Mouse (Mus musculus) neural tube, postnatal 0 days (tissue): Measurements from ENCODE around the gene Rhox3f. TPM values are rescaled to one million over a fixed set of nuclear protein-coding genes. Genes with fewer than 3 reads are reported as not detected.

Source experiments
- polyA plus RNA-seq: library from polyadenylated mRNA; unstranded; fragments of >200 nt; fragmentation: Nextera tagmentation; extraction: Ambion mirVana; gene quantifications from 2 replicates; pipeline ENCODE4 v1.2.1, GENCODE M21; 2015

The Rhox3f gene
- polyA plus RNA-seq = not detected in 2 replicates

DNA sequence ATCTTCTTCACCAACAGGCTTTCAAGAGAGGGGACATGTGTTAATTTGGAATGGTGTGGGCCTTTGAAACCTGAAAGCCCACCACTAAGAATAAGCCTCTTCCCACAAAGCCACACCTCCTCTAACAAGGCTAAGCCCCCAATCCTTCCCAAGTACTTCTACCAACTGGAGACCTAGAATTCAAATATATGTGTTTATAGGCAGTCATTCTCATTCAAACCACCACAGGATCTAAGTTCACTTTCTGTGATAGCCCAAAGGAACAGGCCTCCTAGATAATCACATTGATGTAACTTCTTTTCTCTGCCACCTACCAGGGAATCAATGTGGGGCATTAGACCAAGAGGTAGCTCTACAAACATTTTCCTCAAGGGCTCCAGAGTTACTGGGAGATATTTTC, at the start of gene Rhox3f:
Rhox3f (plus strand) TSS at position 301 of the 400 bp plus-strand sequence.

DNA sequence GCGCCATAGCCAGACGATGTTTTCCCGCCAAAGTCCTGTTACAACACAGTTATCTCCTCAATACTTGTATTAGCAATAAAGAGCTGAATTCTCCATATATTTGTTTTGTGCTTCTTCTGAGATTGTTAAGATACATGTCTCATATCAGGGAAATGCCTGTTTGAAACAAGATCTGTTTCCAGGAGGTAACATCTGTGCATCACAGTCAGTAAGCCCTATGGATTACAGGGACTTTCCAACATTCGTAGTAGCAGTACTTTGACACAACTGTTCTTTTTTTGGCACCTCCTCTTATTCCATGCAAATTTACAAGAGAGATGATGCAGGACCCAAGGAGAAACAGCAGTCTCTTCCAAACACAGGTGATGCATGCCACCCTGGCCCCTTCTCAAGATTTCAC, 39.1 kb upstream of the Rhox3f start, which contains the start of gene Rhox3e:
Rhox3e (plus strand) TSS at position 301 of the 400 bp plus-strand sequence.

DNA sequence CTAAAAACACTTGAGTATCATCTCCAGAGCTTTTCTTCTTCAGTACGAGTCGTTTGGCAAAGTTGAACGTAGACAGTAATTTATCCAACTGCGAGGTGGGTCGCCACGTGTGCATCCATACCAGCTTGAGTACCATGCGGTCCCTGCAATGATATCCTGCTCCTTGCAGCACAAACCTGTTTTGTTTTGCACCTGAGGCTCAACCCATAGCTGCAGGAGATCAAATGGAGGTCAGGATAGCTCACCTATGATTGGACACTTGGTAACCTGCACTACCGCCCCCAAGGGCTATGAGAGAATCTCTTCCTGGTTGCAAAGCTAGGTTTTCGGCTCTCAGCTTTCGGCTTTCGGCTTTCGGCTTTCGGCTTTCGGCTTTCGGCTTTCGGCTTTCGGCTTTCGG, 23.7 kb upstream of the Rhox3f start, which contains the start of gene Rhox4e:
Rhox4e (plus strand) TSS at position 301 of the 400 bp plus-strand sequence.

DNA sequence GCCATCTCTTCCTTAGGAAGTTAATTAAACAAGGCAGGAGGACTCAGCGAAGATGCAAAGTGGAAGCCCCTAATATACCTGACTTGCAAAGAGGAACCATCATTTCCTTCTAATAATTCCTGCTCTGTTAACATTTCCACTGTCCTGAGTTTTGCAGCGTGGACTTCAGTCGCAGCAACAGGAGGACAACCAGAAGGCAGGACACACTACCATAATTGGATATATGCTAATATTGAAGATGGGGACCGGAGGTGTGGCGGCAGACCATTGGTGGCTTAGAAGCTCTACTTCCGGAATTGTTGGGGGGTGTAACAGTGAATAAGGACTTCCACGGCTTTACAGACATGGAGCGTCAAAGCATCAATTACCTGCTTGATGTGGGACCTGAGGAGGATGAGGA, 9.7 kb upstream of the Rhox3f start, which contains the start of gene Rhox2f:
Rhox2f (plus strand) TSS at position 301 of the 400 bp plus-strand sequence.

DNA sequence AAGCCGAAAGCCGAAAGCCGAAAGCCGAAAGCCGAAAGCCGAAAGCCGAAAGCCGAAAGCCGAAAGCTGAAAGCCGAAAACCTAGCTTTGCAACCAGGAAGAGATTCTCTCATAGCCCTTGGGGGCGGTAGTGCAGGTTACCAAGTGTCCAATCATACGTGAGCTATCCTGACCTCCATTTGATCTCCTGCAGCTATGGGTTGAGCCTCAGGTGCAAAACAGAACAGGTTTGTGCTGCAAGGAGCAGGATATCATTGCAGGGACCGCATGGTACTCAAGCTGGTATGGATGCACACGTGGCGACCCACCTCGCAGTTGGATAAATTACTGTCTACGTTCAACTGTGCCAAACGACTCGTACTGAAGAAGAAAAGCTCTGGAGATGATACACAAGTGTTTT, 26.8 kb downstream of the Rhox3f start, which contains the start of gene Rhox4f:
Rhox4f (minus strand) TSS at position 101 of the 400 bp plus-strand sequence.

DNA sequence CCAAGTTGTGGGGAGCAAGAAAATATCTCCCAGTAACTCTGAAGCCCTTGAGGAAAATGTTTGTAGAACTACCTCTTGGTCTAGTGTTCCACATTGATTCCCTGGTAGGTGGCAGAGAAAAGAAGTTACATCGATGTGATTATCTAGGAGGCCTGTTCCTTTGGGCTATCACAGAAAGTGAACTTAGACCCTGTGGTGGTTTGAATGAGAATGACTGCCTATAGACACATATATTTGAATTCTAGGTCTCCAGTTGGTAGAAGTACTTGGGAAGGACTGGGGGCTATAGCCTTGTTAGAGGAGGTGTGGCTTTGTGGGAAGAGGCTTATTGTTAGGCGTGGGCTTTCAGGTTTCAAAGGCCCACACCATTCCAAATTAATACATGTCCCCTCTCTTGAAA, 47.7 kb downstream of the Rhox3f start, which contains the start of gene Rhox3g:
Rhox3g (minus strand) TSS at position 101 of the 400 bp plus-strand sequence.

Other genes starting within 250 kb of the Rhox3f start
- not detected in 2 replicates for gene Rhox3a2, start 201.0 kb upstream of the Rhox3f start, polyA plus RNA-seq
- gene Rhox4a2, start 190.1 kb upstream of the Rhox3f start, polyA plus RNA-seq = not detected in 2 replicates
- gene Rhox2b, start 168.9 kb upstream of the Rhox3f start, polyA plus RNA-seq = not detected in 2 replicates
- not detected in 2 replicates for gene Rhox4b, start 148.5 kb upstream of the Rhox3f start, polyA plus RNA-seq
- gene Rhox2c, start 127.3 kb upstream of the Rhox3f start, polyA plus RNA-seq = not detected in 2 replicates
- not detected in 2 replicates for gene Rhox3c, start 122.4 kb upstream of the Rhox3f start, polyA plus RNA-seq
- gene Rhox4c, start 100.7 kb upstream of the Rhox3f start, polyA plus RNA-seq = not detected in 2 replicates
- not detected in 2 replicates for gene Rhox2d, start 87.6 kb upstream of the Rhox3f start, polyA plus RNA-seq
- not detected in 2 replicates for gene Rhox4d, start 66.6 kb upstream of the Rhox3f start, polyA plus RNA-seq
- gene Rhox2e, start 50.5 kb upstream of the Rhox3f start, polyA plus RNA-seq = not detected in 2 replicates
- not detected in 2 replicates for gene Rhox3e, start 39.0 kb upstream of the Rhox3f start, polyA plus RNA-seq
- gene Rhox4e, start 23.6 kb upstream of the Rhox3f start, polyA plus RNA-seq = not detected in 2 replicates
- not detected in 2 replicates for gene Rhox2f, start 9.6 kb upstream of the Rhox3f start, polyA plus RNA-seq
- not detected in 2 replicates for gene Rhox4f, start 26.7 kb downstream of the Rhox3f start, polyA plus RNA-seq
- gene Rhox3g, start 47.6 kb downstream of the Rhox3f start, polyA plus RNA-seq = not detected in 2 replicates
- gene Rhox2g, start 62.5 kb downstream of the Rhox3f start, polyA plus RNA-seq = not detected in 2 replicates
- gene Rhox4g, start 70.3 kb downstream of the Rhox3f start, polyA plus RNA-seq = not detected in 2 replicates
- not detected in 2 replicates for gene Rhox3h, start 87.8 kb downstream of the Rhox3f start, polyA plus RNA-seq
- not detected in 2 replicates for gene Rhox2h, start 92.3 kb downstream of the Rhox3f start, polyA plus RNA-seq
- gene Rhox5, start 223.8 kb downstream of the Rhox3f start, polyA plus RNA-seq = 0.35 and 0.75 TPM in 2 replicates
- not detected in 2 replicates for gene Rhox6, start 245.9 kb downstream of the Rhox3f start, polyA plus RNA-seq